Mouse (Mus musculus): ENCODE data around the gene Ccl17. TPM values are rescaled to one million over a fixed set of nuclear protein-coding genes. Genes with fewer than 3 reads are reported as not detected.

Ccl17 gene
- total RNA-seq, 2 experiments from 2014 or later: 1.5 TPM; not detected in 1

GRCm38 (mm10) chr8:94787524-94788501 is 22.4 kb upstream of the Ccl17 start:
- ATAC-seq (replicated peaks; ENCODE audit: poor library complexity): peak; percentile 92

GRCm38 (mm10) chr8:94789256-94789955 is 20.8 kb upstream of the Ccl17 start:
- no peak for ATAC-seq (replicated peaks; ENCODE audit: poor library complexity)

GRCm38 (mm10) chr8:94794368-94794767 is 15.9 kb upstream of the Ccl17 start:
- ATAC-seq (replicated peaks; ENCODE audit: poor library complexity): no peak

- ATAC-seq (replicated peaks; ENCODE audit: poor library complexity): peak; percentile 77
These were observed 15.5 kb upstream of the Ccl17 start for GRCm38 (mm10) chr8:94794782-94795181.

GRCm38 (mm10) chr8:94800278-94800968 is 9.8 kb upstream of the Ccl17 start:
- ATAC-seq (replicated peaks; ENCODE audit: poor library complexity): peak; percentile 60

GRCm38 (mm10) chr8:94801293-94802095 is 8.8 kb upstream of the Ccl17 start:
- ATAC-seq (replicated peaks; ENCODE audit: poor library complexity): peak; percentile 16; the same call in 1 of the 2 replicates

GRCm38 (mm10) chr8:94802375-94802774 is 7.9 kb upstream of the Ccl17 start:
- ATAC-seq (replicated peaks; ENCODE audit: poor library complexity): peak; percentile 55

GRCm38 (mm10) chr8:94803551-94803950 is 6.7 kb upstream of the Ccl17 start:
- no peak for ATAC-seq (replicated peaks; ENCODE audit: poor library complexity)

- peak; percentile 57 for ATAC-seq (replicated peaks; ENCODE audit: poor library complexity)
These were observed 5.5 kb upstream of the Ccl17 start for GRCm38 (mm10) chr8:94804546-94805340.

GRCm38 (mm10) chr8:94805811-94806210 is 4.4 kb upstream of the Ccl17 start:
- ATAC-seq (replicated peaks; ENCODE audit: poor library complexity): no peak

- no peak for ATAC-seq (replicated peaks; ENCODE audit: poor library complexity)
These were observed 2.7 kb upstream of the Ccl17 start for GRCm38 (mm10) chr8:94807506-94807905.

- ATAC-seq (replicated peaks; ENCODE audit: poor library complexity): no peak
These were observed 1.9 kb upstream of the Ccl17 start for GRCm38 (mm10) chr8:94808372-94808771.

GRCm38 (mm10) chr8:94810855-94811254 is 602 bp downstream of the Ccl17 start:
- no peak for ATAC-seq (replicated peaks; ENCODE audit: poor library complexity)

- ATAC-seq (replicated peaks; ENCODE audit: poor library complexity): peak; percentile 68
These were observed 1.4 kb downstream of the Ccl17 start for GRCm38 (mm10) chr8:94811654-94812053.

- peak; percentile 74 for ATAC-seq (replicated peaks; ENCODE audit: poor library complexity)
These were observed 2.4 kb downstream of the Ccl17 start for GRCm38 (mm10) chr8:94812645-94813098.

- ATAC-seq (replicated peaks; ENCODE audit: poor library complexity): peak; percentile 43
These were observed 4.3 kb downstream of the Ccl17 start for GRCm38 (mm10) chr8:94814556-94814955.

- no peak for ATAC-seq (replicated peaks; ENCODE audit: poor library complexity)
These were observed 7.7 kb downstream of the Ccl17 start for GRCm38 (mm10) chr8:94817933-94818332.

- no peak for ATAC-seq (replicated peaks; ENCODE audit: poor library complexity)
These were observed 9.5 kb downstream of the Ccl17 start for GRCm38 (mm10) chr8:94819671-94820179.

GRCm38 (mm10) chr8:94820553-94820952 is 10.3 kb downstream of the Ccl17 start:
- ATAC-seq (replicated peaks; ENCODE audit: poor library complexity): no peak
